ENCODE assay signal across 26 mouse cellular contexts in genomic region chr12:4048031-4048430, GRCm38 (mm10). TPM values are rescaled to one million over a fixed set of nuclear protein-coding genes. Genes with fewer than 3 reads are reported as not detected.
DNase-seq lines count a peak whose midpoint lies in the region; ATAC-seq and TF ChIP-seq lines count a peak whose summit lies in the region.
"Had no signal": no experiment of that assay in that cellular context is flagged by ENCODE, and none has a peak within 500 bp of the region (broad histone marks: within the 10 kb centered on the region; RNA-seq: fewer than 3 reads in every experiment).

No protein-coding gene starts in this region.

- H3K4me3 ChIP-seq in embryonic facial prominence, embryonic 14.5 days (ENCODE audit: low read depth, low read length), result no peak overlapping the region
- H3K4me3 ChIP-seq in embryonic facial prominence, embryonic 10.5 days, result no peak overlapping the region
- no peak overlapping the region for H3K4me3 ChIP-seq in thymus, adult 2 months (ENCODE audit: control insufficient read depth, insufficient read depth, low read length)
- no peak overlapping the region for H3K4me3 ChIP-seq in olfactory bulb, adult 2 months (ENCODE audit: insufficient read depth, low read depth, low read length)
- H3K4me3 ChIP-seq: embryonic facial prominence, embryonic 12.5 days; forebrain, embryonic 10.5 days; forebrain, embryonic 13.5 days; heart, embryonic 12.5 days; heart, embryonic 15.5 days; hindbrain, embryonic 12.5 days; hindbrain, embryonic 15.5 days had no signal

- H3K4me2 ChIP-seq in embryonic facial prominence, embryonic 14.5 days (ENCODE audit: low read depth, low read length), result no peak overlapping the region
- H3K4me2 ChIP-seq: embryonic facial prominence, embryonic 12.5 days; forebrain, embryonic 13.5 days; heart, embryonic 12.5 days; heart, embryonic 15.5 days; hindbrain, embryonic 12.5 days; hindbrain, embryonic 15.5 days had no signal

- H3K36me3 ChIP-seq in embryonic facial prominence, embryonic 14.5 days (ENCODE audit: control insufficient read depth, insufficient read depth, low read length), result no peaks in the 10 kb centered on the region
- no peaks in the 10 kb centered on the region for H3K36me3 ChIP-seq in embryonic facial prominence, embryonic 10.5 days (replicated peaks)
- H3K36me3 ChIP-seq in thymus, adult 2 months (ENCODE audit: control insufficient read depth, insufficient read depth, low read length), result no peaks in the 10 kb centered on the region
- H3K36me3 ChIP-seq: embryonic facial prominence, embryonic 12.5 days; forebrain, embryonic 10.5 days; heart, embryonic 12.5 days; heart, embryonic 15.5 days; hindbrain, embryonic 12.5 days; hindbrain, embryonic 15.5 days had no signal

- no peak for TF ChIP-seq CTCF in thymus, adult 2 months (IDR thresholded peaks at IDR 0.05; ENCODE audit: borderline replicate concordance, control insufficient read depth, extremely low read depth, insufficient read depth, low read length, poor library complexity)
- TF ChIP-seq CTCF in olfactory bulb, adult 2 months (IDR thresholded peaks at IDR 0.05; ENCODE audit: insufficient read depth, low read depth, low read length), result no peak

- DNase-seq in embryonic facial prominence, embryonic 14.5 days (ENCODE audit: low spot score), result peak; percentile 21
- no peak for DNase-seq in embryonic facial prominence, embryonic 10.5 days (ENCODE audit: low spot score)
- peak; percentile 4 for DNase-seq in thymus, adult 2 months
- DNase-seq in thymus, postnatal 0 days (ENCODE audit: low spot score), result no peak
- peak; percentile 20 for DNase-seq in thymus, postnatal 4 days
- DNase-seq in thymus, postnatal 36 days, result no peak
- DNase-seq in urinary bladder, adult 2 months (ENCODE audit: low spot score), result no peak
- DNase-seq: adrenal gland, adult 8-10 months; adrenal gland, postnatal 25 days; cerebellum, adult 11 months; cerebellum, adult 8-10 months; cerebellum, postnatal 10 days; cerebellum, postnatal 36 days; gastrocnemius, postnatal 10 days; gastrocnemius, postnatal 36 days; heart, postnatal 14 days had no signal

- WGBS in embryonic facial prominence, embryonic 14.5 days, result 56% methylated on average over 6 of the region's 6 CpGs
- WGBS in embryonic facial prominence, embryonic 10.5 days, result 68% methylated on average over 6 of the region's 6 CpGs
- 5% methylated on average over 6 of the region's 6 CpGs for WGBS in thymus, adult 2 months
- WGBS in olfactory bulb, adult 2 months, result 36% methylated on average over 6 of the region's 6 CpGs

- no peaks in the 10 kb centered on the region for H3K4me1 ChIP-seq in embryonic facial prominence, embryonic 14.5 days (ENCODE audit: control insufficient read depth, insufficient read depth, low read length)
- no peaks in the 10 kb centered on the region for H3K4me1 ChIP-seq in embryonic facial prominence, embryonic 10.5 days
- no peaks in the 10 kb centered on the region for H3K4me1 ChIP-seq in thymus, adult 2 months (replicated peaks; ENCODE audit: control insufficient read depth, insufficient read depth, low read length)
- H3K4me1 ChIP-seq in olfactory bulb, adult 2 months (ENCODE audit: control insufficient read depth, insufficient read depth, low read length), result peaks cover 3% of the 10 kb centered on the region; the same call in 1 of the 2 replicates
- H3K4me1 ChIP-seq: embryonic facial prominence, embryonic 12.5 days; forebrain, embryonic 13.5 days; hindbrain, embryonic 15.5 days had no signal

- no peak for ATAC-seq in embryonic facial prominence, embryonic 14.5 days (ENCODE audit: low read depth)
- ATAC-seq: activated CD4-positive, CD25-positive, alpha-beta regulatory T cell, adult 4 months; forebrain, embryonic 13.5 days; forebrain, embryonic 16.5 days had no signal

- no peak for TF ChIP-seq POLR2A in thymus, adult 2 months (IDR thresholded peaks at IDR 0.05; ENCODE audit: control insufficient read depth, extremely low read depth, insufficient read depth, low read length, poor library complexity)
- TF ChIP-seq POLR2A in olfactory bulb, adult 2 months (IDR thresholded peaks at IDR 0.05; ENCODE audit: insufficient read depth, low read depth, low read length), result no peak

- H3K27me3 ChIP-seq in embryonic facial prominence, embryonic 14.5 days (replicated peaks; ENCODE audit: control insufficient read depth, insufficient read depth, low read length), result no peaks in the 10 kb centered on the region
- no peaks in the 10 kb centered on the region for H3K27me3 ChIP-seq in embryonic facial prominence, embryonic 10.5 days (replicated peaks; ENCODE audit: low read depth, poor library complexity, severe bottlenecking)
- no peaks in the 10 kb centered on the region for H3K27me3 ChIP-seq in thymus, adult 2 months (ENCODE audit: control insufficient read depth, insufficient read depth, low read length)
- H3K27me3 ChIP-seq: forebrain, embryonic 13.5 days; heart, embryonic 12.5 days; hindbrain, embryonic 12.5 days; hindbrain, embryonic 15.5 days had no signal

- no peak overlapping the region for H3K27ac ChIP-seq in embryonic facial prominence, embryonic 14.5 days (replicated peaks; ENCODE audit: low read depth, low read length)
- no peak overlapping the region for H3K27ac ChIP-seq in embryonic facial prominence, embryonic 10.5 days (replicated peaks)
- H3K27ac ChIP-seq in thymus, adult 2 months (ENCODE audit: control insufficient read depth, insufficient read depth, low read length), result no peak overlapping the region
- peak overlapping the region; percentile 18; the same call in 1 of the 2 replicates for H3K27ac ChIP-seq in olfactory bulb, adult 2 months (ENCODE audit: insufficient read depth, low read depth, low read length)
- H3K27ac ChIP-seq: embryonic facial prominence, embryonic 12.5 days; forebrain, embryonic 10.5 days; forebrain, embryonic 13.5 days; heart, embryonic 15.5 days; hindbrain, embryonic 12.5 days; hindbrain, embryonic 15.5 days had no signal

- no peak overlapping the region for H3K9ac ChIP-seq in embryonic facial prominence, embryonic 14.5 days (ENCODE audit: low read depth, low read length)
- H3K9ac ChIP-seq: embryonic facial prominence, embryonic 12.5 days; forebrain, embryonic 13.5 days; heart, embryonic 12.5 days; heart, embryonic 15.5 days; hindbrain, embryonic 12.5 days; hindbrain, embryonic 15.5 days had no signal

- H3K9me3 ChIP-seq in embryonic facial prominence, embryonic 14.5 days (ENCODE audit: control insufficient read depth, low read length), result no peaks in the 10 kb centered on the region
- H3K9me3 ChIP-seq in embryonic facial prominence, embryonic 10.5 days, result no peaks in the 10 kb centered on the region
- H3K9me3 ChIP-seq: embryonic facial prominence, embryonic 12.5 days; forebrain, embryonic 10.5 days; forebrain, embryonic 13.5 days; heart, embryonic 12.5 days; heart, embryonic 15.5 days; hindbrain, embryonic 12.5 days; hindbrain, embryonic 15.5 days had no signal

RNA-seq across cellular contexts. Expression of gene Efr3b, which starts 9.3 kb away (rescaled TPM):
- 3.4 and 3.8 TPM in 2 replicates for polyA plus RNA-seq in embryonic facial prominence, embryonic 14.5 days (2014; fragmentation: Nextera tagmentation; extraction: Ambion mirVana)
- 7.3 and 8.4 TPM in 2 replicates for polyA plus RNA-seq in embryonic facial prominence, embryonic 10.5 days (2016; fragmentation: Nextera tagmentation; extraction: Ambion mirVana)
- polyA plus RNA-seq in thymus, adult 2 months (2012; rRNA removed), result 1.5 TPM in 2 replicates
- polyA plus RNA-seq in thymus, postnatal 0 days (2015; fragmentation: Nextera tagmentation; extraction: Ambion mirVana), result 0.65 and 0.77 TPM in 2 replicates
- not detected in 2 replicates for polyA plus RNA-seq in olfactory bulb, adult 2 months (2012; ENCODE audit: insufficient read depth, insufficient read length, low replicate concordance, missing spikeins)
- 1.6 and 1.8 TPM in 2 replicates for polyA plus RNA-seq in urinary bladder, adult 2 months (2012; rRNA removed)

RNA-seq across cellular contexts. Expression of gene Dnajc27, which starts 34.4 kb away (rescaled TPM):
- polyA plus RNA-seq in embryonic facial prominence, embryonic 14.5 days (2014; fragmentation: Nextera tagmentation; extraction: Ambion mirVana), result 6.0 and 8.0 TPM in 2 replicates
- 10.6 and 12.2 TPM in 2 replicates for polyA plus RNA-seq in embryonic facial prominence, embryonic 10.5 days (2016; fragmentation: Nextera tagmentation; extraction: Ambion mirVana)
- polyA plus RNA-seq in thymus, adult 2 months (2012; rRNA removed), result 8.9 and 9.4 TPM in 2 replicates
- polyA plus RNA-seq in thymus, postnatal 0 days (2015; fragmentation: Nextera tagmentation; extraction: Ambion mirVana), result 3.4 and 4.0 TPM in 2 replicates
- polyA plus RNA-seq in olfactory bulb, adult 2 months (2012; ENCODE audit: insufficient read depth, insufficient read length, low replicate concordance, missing spikeins), result not detected in 2 replicates
- 10.3 and 10.4 TPM in 2 replicates for polyA plus RNA-seq in urinary bladder, adult 2 months (2012; rRNA removed)

Comparison
In these comparisons a context has a peak if more than half of its experiments do, and no peak if none do; other contexts are left out.
1. DNase-seq: peak in embryonic facial prominence, embryonic 14.5 days (single experiment), thymus, adult 2 months (single experiment) and thymus, postnatal 4 days (single experiment); none in embryonic facial prominence, embryonic 10.5 days (single experiment), thymus, postnatal 0 days (single experiment), thymus, postnatal 36 days (0 of 2) and urinary bladder, adult 2 months (single experiment).